Mouse (Mus musculus): Measurements from ENCODE around the gene Fndc7. TPM values are rescaled to one million over a fixed set of nuclear protein-coding genes. Genes with fewer than 3 reads are reported as not detected.

Gene Fndc7
- polyA plus RNA-seq (2016; fragmentation: Nextera tagmentation; extraction: Ambion mirVana): 0.34 TPM in 1 of 2 replicates, not detected in the other

DNA sequence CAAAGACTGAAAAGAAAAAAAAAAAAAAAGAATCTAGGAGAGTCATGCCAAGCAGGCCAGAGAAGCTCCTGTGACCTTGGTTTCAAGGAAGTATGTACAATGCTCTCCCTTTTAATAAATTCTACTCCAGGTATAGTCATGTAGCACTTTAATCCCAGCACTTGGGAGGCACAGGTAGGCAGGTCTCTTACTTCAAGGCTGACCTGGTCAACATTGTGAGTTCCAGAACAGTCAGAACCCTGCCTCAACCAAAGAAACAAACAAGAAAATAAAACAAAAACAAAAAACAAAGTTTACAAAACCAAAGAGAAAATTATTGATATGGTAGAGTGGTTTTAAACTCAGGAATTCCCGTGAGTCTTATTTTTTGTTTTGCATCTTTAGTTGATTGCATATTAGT is at the start of gene Fndc7:
Gene Fndc7, minus strand, starts transcription at position 101 of the 400 bp plus-strand sequence.
- no peak within 1 kb of the TSS for H3K27ac ChIP-seq (replicated peaks)
- no peak for DNase-seq (ENCODE audit: low spot score)
- H3K9me3 ChIP-seq: no peaks in the 10 kb centered on the region
- no peak within 1 kb of the TSS for H3K4me3 ChIP-seq
- H3K27me3 ChIP-seq (replicated peaks; ENCODE audit: low read depth, poor library complexity, severe bottlenecking): no peaks in the 10 kb centered on the region
- no peaks in the 10 kb centered on the region for H3K36me3 ChIP-seq (replicated peaks)
- WGBS: 87% methylated on average over 1 of the region's 1 CpGs
- peaks cover 9% of the 10 kb centered on the region for H3K4me1 ChIP-seq

DNA sequence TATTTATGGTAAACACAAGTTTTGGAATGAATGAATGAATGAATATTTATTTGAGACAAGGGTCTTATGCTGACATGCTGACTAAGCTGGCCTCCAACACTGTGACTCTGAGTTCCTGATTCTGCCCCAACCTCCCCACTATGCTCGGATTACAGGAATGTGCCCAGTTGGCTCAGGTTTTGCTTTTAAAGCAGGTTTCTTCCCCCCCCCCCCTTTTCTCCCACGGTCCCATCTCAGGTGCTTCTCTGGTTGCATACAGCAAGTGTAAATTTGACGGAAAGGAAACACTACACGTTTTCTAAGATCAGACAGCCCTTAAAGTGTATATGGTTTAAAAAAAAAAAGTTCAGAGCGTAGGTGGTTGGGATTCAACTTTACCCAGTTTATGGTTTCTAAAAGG is 49.8 kb upstream of the Fndc7 start, which contains the start of gene Henmt1:
Gene Henmt1, plus strand, starts transcription at position 301 of the 400 bp plus-strand sequence.
- 84% methylated on average over 5 of the region's 5 CpGs for WGBS
- no peaks in the 10 kb centered on the region for H3K9me3 ChIP-seq
- H3K4me1 ChIP-seq: peaks cover 6% of the 10 kb centered on the region; the same call in 1 of the 2 replicates
- no peaks in the 10 kb centered on the region for H3K36me3 ChIP-seq (replicated peaks)
- peak within 1 kb of the TSS; percentile 44; the same call in 1 of the 2 replicates for H3K27ac ChIP-seq (replicated peaks)
- no peaks in the 10 kb centered on the region for H3K27me3 ChIP-seq (replicated peaks; ENCODE audit: low read depth, poor library complexity, severe bottlenecking)
- DNase-seq (ENCODE audit: low spot score): no peak
- peak within 1 kb of the TSS; percentile 52 for H3K4me3 ChIP-seq

DNA sequence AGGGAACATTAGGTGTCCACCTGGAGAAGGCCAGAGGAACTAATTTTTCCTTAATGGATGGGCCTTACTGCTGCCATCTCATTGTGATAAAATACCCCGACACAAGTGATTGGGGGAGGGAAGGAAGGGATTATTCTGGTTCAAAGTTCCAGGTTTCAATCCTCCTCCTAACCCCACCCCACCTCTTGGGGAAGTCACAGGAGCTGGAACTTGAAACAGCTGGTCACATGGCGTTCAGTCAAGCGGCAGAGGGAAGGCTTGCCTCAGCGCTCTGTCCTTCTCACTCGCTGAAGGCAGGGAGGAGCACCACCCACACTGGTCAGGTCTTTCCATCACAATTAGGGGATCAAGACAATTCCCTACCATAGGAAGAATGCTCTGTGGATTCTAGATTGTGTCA is 48.9 kb upstream of the Fndc7 start:
- Histone ChIP-seq H3K36me3 (replicated peaks) (no peaks in the 10 kb centered on the region), H3K4me3 (no peak overlapping the region), H3K4me1 (peaks cover 6% of the 10 kb centered on the region; the same call in 1 of the 2 replicates), H3K27ac (replicated peaks) (no peak overlapping the region), H3K9me3 (no peaks in the 10 kb centered on the region), H3K27me3 (replicated peaks; ENCODE audit: low read depth, poor library complexity, severe bottlenecking) (no peaks in the 10 kb centered on the region)
- WGBS: 91% methylated on average over 5 of the region's 5 CpGs
- no peak for DNase-seq (ENCODE audit: low spot score)

DNA sequence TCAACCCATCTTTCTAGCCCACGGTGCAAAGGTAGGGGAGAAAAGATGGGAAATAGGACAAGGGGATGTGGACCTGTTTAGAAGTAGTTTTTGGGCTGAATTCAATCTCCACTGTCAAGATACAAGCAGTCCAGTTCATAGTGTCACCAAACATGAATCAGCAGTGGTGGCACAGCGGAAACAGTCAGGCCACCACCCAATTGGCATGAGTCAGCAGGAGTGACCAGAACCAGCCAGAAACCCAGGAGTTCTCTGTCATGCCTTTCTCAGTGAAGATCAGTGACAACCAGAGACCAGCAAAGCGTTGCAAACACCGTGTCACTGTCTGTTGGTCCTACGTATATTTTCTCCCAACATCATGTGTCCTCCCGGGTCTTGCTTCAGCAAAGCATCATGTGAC is 43.7 kb upstream of the Fndc7 start:
- DNase-seq (ENCODE audit: low spot score): no peak
- Histone ChIP-seq H3K4me1 (no peaks in the 10 kb centered on the region), H3K27me3 (replicated peaks; ENCODE audit: low read depth, poor library complexity, severe bottlenecking) (no peaks in the 10 kb centered on the region), H3K4me3 (no peak overlapping the region), H3K27ac (replicated peaks) (no peak overlapping the region), H3K36me3 (replicated peaks) (no peaks in the 10 kb centered on the region), H3K9me3 (no peaks in the 10 kb centered on the region)
- WGBS: 94% methylated on average over 6 of the region's 6 CpGs

DNA sequence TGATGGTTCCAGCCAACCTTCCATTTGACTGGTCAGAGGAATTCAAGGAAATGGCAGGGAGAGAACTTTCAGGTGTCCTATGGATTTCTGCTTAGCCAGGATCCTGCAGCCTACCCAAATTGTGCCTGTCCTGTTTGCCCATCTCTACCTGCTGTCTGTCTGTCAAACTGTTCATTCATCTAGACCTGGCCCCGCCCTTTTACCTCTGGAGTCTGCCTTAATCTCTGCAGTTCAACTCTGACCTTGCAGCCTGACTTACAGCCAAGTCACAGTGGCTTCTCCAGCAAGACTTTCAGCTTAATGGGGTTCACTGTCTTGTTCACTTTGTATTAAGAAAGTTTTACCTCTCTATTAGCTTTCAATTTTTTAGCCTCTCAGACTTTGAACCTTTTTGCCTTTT is 36.5 kb upstream of the Fndc7 start:
- H3K27ac ChIP-seq (replicated peaks): no peak overlapping the region
- WGBS: 58% methylated on average over 1 of the region's 1 CpGs
- no peaks in the 10 kb centered on the region for H3K36me3 ChIP-seq (replicated peaks)
- no peaks in the 10 kb centered on the region for H3K9me3 ChIP-seq
- H3K4me3 ChIP-seq: no peak overlapping the region
- H3K27me3 ChIP-seq (replicated peaks; ENCODE audit: low read depth, poor library complexity, severe bottlenecking): no peaks in the 10 kb centered on the region
- H3K4me1 ChIP-seq: no peaks in the 10 kb centered on the region
- no peak for DNase-seq (ENCODE audit: low spot score)

DNA sequence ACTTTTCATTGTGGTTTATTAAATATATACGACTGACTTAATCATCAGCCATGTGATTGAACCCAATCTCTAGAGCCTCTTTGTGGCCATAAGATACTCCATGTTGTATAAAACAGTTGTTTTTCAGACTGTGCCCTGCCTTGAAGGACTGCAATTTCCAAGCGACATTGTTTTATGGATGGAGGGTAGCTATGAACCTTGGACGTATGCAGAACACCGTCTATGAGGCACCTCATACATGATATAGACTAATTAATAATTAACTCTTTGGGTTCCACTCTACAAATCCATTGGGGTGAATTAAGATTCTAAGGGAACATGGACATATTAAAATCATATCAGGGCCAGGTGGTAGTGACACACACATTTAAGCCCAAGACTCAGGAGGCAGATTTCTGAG is 35.9 kb upstream of the Fndc7 start:
- WGBS: 91% methylated on average over 4 of the region's 4 CpGs
- DNase-seq (ENCODE audit: low spot score): no peak
- H3K27me3 ChIP-seq (replicated peaks; ENCODE audit: low read depth, poor library complexity, severe bottlenecking): no peaks in the 10 kb centered on the region
- H3K27ac ChIP-seq (replicated peaks): no peak overlapping the region
- H3K4me1 ChIP-seq: no peaks in the 10 kb centered on the region
- H3K36me3 ChIP-seq (replicated peaks): no peaks in the 10 kb centered on the region
- no peaks in the 10 kb centered on the region for H3K9me3 ChIP-seq
- H3K4me3 ChIP-seq: no peak overlapping the region

DNA sequence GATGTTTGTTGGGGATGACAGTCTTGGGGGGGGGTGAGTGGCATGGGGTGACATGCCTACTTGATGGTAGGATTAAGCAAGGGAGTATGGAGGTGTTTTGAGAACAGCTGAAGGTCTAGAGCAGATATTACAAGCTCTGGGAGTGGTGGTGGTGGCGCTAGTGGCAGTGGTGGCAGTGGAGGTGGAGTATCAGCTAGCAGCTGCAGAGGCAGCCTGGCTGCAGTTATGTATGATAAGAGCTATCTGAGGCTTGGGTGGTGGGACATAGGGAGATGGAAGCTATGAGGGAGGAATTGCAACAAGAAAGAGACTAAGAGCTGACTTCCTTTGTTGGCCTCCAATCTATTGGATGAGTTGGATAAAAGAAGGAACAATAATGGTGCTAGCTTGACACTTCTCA is 32.0 kb upstream of the Fndc7 start:
- Histone ChIP-seq H3K4me3 (no peak overlapping the region), H3K9me3 (no peaks in the 10 kb centered on the region), H3K27me3 (replicated peaks; ENCODE audit: low read depth, poor library complexity, severe bottlenecking) (no peaks in the 10 kb centered on the region), H3K36me3 (replicated peaks) (no peaks in the 10 kb centered on the region), H3K27ac (replicated peaks) (no peak overlapping the region), H3K4me1 (no peaks in the 10 kb centered on the region)
- no peak for DNase-seq (ENCODE audit: low spot score)
- 85% methylated on average over 1 of the region's 1 CpGs for WGBS

DNA sequence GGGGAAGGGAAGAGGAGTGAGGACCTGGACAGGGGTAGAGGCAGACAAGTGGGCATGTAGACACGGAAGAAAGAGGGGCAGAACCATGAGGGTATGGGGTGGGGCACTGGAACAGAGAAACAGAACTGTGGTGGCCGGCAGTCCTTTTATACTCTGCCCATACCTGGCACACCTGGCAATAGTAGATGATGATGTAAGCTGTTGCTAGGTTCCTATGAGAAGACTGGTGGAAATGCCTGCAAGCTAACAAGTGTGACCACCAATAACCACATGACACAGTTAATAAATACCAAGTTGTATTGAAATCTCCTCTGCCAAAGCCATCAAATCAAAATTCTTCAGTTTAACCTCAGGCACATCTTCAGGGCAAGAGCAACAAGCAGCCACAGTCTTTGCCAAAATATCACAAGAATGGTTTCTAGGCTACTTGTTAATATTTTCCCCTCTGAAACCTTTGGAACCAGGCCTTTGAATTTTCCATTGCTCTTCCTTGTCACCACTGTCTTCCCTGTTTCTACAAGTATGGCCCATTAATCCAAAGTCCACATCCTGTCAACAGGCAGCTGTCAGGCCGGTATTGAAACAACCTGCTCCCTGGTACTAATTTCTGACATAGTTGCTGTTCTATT is 30.7 kb upstream of the Fndc7 start:
- 0 out of 2 replicates have a peak, but pooled peaks cover 4% of the 10 kb centered on the region for H3K4me1 ChIP-seq
- 87% methylated on average over 3 of the region's 3 CpGs for WGBS

DNA sequence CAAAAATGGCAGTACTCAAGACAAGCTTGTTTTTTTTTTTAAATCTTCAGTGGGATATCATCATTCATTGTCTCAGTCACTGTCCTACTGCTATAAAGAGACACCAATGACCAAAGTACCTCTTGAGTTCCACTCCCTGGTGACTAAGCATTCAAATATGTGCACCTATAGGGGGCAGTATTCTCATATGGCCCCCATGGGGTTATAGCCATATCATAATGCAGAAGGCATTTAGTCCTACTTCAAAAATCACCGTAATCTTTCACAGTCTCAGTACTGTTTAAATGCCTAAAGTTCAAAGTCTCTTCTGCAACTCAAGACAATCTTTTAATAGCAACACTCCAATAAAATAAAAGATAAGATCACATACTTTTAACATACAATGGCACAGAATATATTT is 29.0 kb upstream of the Fndc7 start:
- Histone ChIP-seq H3K4me1 (0 out of 2 replicates have a peak, but pooled peaks cover 4% of the 10 kb centered on the region), H3K4me3 (no peak overlapping the region), H3K27me3 (replicated peaks; ENCODE audit: low read depth, poor library complexity, severe bottlenecking) (no peaks in the 10 kb centered on the region), H3K36me3 (replicated peaks) (no peaks in the 10 kb centered on the region), H3K9me3 (no peaks in the 10 kb centered on the region), H3K27ac (replicated peaks) (no peak overlapping the region)
- DNase-seq (ENCODE audit: low spot score): no peak
- 100% methylated on average over 1 of the region's 1 CpGs for WGBS

More for the DNA sequence above, 30.7 kb upstream of the Fndc7 start:
- Histone ChIP-seq H3K36me3 (replicated peaks) (no peaks in the 10 kb centered on the region), H3K27me3 (replicated peaks; ENCODE audit: low read depth, poor library complexity, severe bottlenecking) (no peaks in the 10 kb centered on the region), H3K27ac (replicated peaks) (no peak overlapping the region), H3K4me3 (no peak overlapping the region), H3K9me3 (no peaks in the 10 kb centered on the region)
- no peak for DNase-seq (ENCODE audit: low spot score)

DNA sequence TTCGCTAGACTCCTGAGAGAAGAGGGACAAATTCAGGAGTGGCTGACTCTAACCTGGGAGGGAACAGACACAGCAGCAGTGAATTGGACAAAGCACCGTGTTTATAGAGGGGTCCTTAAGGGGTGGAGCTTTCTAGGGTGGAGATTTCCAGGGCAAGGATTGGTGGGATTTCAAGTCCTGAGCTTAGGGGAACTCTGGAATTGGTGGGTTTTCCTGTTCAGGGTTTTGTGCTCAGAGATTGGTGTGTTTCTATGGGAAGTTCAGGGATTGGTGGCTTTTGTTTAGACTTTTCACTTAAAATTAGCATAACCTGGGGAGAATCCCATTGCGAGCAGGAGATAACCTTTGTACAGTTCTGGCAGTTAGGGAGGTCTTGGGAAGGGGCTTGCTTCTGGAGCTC is 28.2 kb upstream of the Fndc7 start:
- 0 out of 2 replicates have a peak, but pooled peaks cover 4% of the 10 kb centered on the region for H3K4me1 ChIP-seq
- no peak for DNase-seq (ENCODE audit: low spot score)
- H3K27ac ChIP-seq (replicated peaks): no peak overlapping the region
- H3K36me3 ChIP-seq (replicated peaks): no peaks in the 10 kb centered on the region
- H3K9me3 ChIP-seq: no peaks in the 10 kb centered on the region
- 66% methylated on average over 3 of the region's 3 CpGs for WGBS
- H3K4me3 ChIP-seq: no peak overlapping the region
- no peaks in the 10 kb centered on the region for H3K27me3 ChIP-seq (replicated peaks; ENCODE audit: low read depth, poor library complexity, severe bottlenecking)

DNA sequence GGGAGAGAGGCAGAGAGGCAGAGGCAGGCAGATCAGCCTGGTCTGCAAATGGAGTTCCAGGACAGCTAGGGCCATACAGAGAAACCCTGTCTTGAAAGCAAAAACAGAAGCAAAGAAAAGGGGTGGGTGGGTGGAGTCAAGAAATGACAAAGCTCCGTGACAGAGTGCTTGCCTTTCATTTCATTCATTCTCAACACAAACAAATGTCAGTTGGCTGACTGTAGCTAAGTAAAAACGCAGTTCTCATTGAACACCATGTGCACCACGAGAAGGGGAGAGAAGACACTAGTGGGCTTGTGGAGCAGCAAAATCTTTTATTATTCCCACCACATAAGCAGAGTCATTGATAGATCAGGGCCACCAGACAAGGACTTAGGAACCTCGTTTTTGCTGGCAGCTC is 27.0 kb upstream of the Fndc7 start:
- no peak for DNase-seq (ENCODE audit: low spot score)
- Histone ChIP-seq H3K36me3 (replicated peaks) (no peaks in the 10 kb centered on the region), H3K27me3 (replicated peaks; ENCODE audit: low read depth, poor library complexity, severe bottlenecking) (no peaks in the 10 kb centered on the region), H3K9me3 (no peaks in the 10 kb centered on the region), H3K4me1 (0 out of 2 replicates have a peak, but pooled peaks cover 4% of the 10 kb centered on the region), H3K4me3 (no peak overlapping the region), H3K27ac (replicated peaks) (no peak overlapping the region)
- 55% methylated on average over 4 of the region's 4 CpGs for WGBS

DNA sequence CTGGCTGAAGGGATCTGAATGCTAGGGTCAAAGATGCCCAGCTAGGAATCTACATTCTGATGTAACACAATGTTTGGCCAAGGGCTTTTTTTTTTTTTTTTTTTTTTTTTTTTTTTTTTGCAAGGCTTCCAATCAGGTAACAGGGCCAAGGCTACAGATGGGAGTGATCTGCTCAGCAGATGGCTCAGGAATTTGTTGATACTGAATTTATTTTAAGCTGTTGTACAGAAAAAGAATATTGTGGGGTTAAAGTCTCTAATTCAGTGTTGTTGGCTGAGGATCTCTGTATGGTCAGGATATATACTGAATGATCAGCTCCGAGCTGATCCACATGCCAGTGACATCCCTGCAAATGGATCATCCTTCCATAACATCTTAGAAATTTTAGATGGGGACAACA is 26.2 kb upstream of the Fndc7 start:
- WGBS: 89% methylated on average over 1 of the region's 1 CpGs
- Histone ChIP-seq H3K36me3 (replicated peaks) (no peaks in the 10 kb centered on the region), H3K4me3 (no peak overlapping the region), H3K4me1 (0 out of 2 replicates have a peak, but pooled peaks cover 4% of the 10 kb centered on the region), H3K27me3 (replicated peaks; ENCODE audit: low read depth, poor library complexity, severe bottlenecking) (no peaks in the 10 kb centered on the region), H3K9me3 (no peaks in the 10 kb centered on the region), H3K27ac (replicated peaks) (no peak overlapping the region)
- no peak for DNase-seq (ENCODE audit: low spot score)

Measured in embryonic facial prominence, embryonic 10.5 days (tissue).